Mouse (Mus musculus): ENCODE measurements around the gene Uvrag.

DNA sequence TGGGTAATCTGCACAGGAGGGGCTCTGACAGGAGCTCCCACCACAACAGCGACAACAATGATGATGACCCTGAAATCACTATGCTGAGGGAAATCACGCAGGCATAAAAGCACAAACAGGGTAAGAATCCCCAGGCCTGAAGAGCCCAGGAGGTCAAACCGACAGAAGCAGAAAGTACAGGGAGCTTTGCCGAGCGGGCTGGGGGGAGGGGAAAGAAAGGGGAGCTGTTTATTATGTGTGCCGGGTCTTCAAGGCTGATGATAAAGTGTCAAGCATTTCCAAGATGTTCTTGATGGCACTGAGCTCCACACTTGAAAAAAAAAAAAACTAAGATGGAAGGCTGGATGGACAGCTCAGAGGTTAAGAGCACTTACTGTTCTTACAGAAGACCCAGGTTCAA is 4.2 kb downstream of the Uvrag start:
- no peak for TF ChIP-seq POLR2A (IDR thresholded peaks at IDR 0.05; ENCODE audit: low read depth, low read length)
- no peak for TF ChIP-seq CTCF (IDR thresholded peaks at IDR 0.05; ENCODE audit: borderline replicate concordance, insufficient read depth, low read length)
